In the genomic region with DNA sequence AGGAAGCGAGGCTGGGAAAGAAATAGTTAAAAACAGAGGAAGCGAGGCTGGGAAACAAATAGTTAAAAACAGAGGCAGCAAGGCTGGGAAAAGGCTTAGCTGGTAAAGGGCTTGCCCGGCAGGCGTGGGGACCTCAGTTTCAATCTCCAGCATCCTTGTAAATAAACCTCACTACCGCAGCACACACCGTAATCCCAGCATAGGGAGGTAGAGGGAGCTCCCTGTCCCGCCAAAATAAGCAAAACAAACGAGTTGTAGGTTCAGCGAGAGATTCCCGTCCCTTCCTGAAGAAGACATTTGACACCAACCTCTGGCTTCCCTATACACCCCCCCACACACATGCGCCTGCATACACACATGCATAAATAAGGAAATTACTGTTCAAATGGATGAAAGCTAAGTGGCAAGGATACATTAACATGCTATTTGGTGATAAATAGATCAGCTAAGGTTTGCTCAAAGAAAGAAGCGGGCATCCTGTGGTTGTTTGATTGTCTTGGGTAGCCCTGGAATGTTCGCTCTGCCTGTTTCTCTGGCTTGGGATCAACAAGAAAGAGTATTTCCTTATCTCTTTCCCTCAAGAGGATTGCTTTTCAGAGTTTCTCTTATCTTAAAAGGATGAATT, we compare ENCODE assay signal across 8 mouse cellular contexts. TPM values are rescaled to one million over a fixed set of nuclear protein-coding genes. Genes with fewer than 3 reads are reported as not detected.
A peak's percentile ranks its signal among the peaks of the same experiment; 100 is the strongest.
DNase-seq lines count a peak whose midpoint lies in the region; ATAC-seq lines count a peak whose summit lies in the region.

No protein-coding gene starts in this region.

- H3K27me3 ChIP-seq in embryonic facial prominence, embryonic 15.5 days: no peaks in the 10 kb centered on the region

- peaks cover 21% of the 10 kb centered on the region for H3K4me1 ChIP-seq in embryonic facial prominence, embryonic 15.5 days

- no peak overlapping the region for H3K27ac ChIP-seq in embryonic facial prominence, embryonic 15.5 days (replicated peaks)

- ATAC-seq in embryonic facial prominence, embryonic 15.5 days (ENCODE audit: insufficient number of reproducible peaks, low FRiP score, low TSS enrichment, low read depth): no peak
- peak; percentile 20; the same call in 1 of the 2 replicates for ATAC-seq in megakaryocyte, adult 5-6 weeks (ENCODE audit: poor library complexity, severe bottlenecking)

- H3K36me3 ChIP-seq in embryonic facial prominence, embryonic 15.5 days: no peaks in the 10 kb centered on the region

- peak overlapping the region; percentile 52 for H3K4me2 ChIP-seq in embryonic facial prominence, embryonic 15.5 days (replicated peaks)

- peak overlapping the region; percentile 29 for H3K4me3 ChIP-seq in embryonic facial prominence, embryonic 15.5 days (replicated peaks)

- WGBS in embryonic facial prominence, embryonic 15.5 days: 8% methylated on average over 13 of the region's 13 CpGs

- H3K9me3 ChIP-seq in embryonic facial prominence, embryonic 15.5 days (replicated peaks): no peaks in the 10 kb centered on the region

- peak; percentile 24 for DNase-seq in urinary bladder, postnatal 14 days (ENCODE audit: low spot score)
- no peak for DNase-seq in urinary bladder, postnatal 4 days (ENCODE audit: low spot score in 2 of 2)
- DNase-seq in hindlimb bud, embryonic 11.5 days (ENCODE audit: extremely low spot score, low read depth, low spot score): peak; percentile 22
- DNase-seq in gastrocnemius, adult 18-20 months (ENCODE audit: low spot score): no peak
- no peak for DNase-seq in gastrocnemius, postnatal 25 days
- no peak for DNase-seq in frontal cortex, adult 2 months (ENCODE audit: extremely low spot score in 1 of 2, low spot score in 1 of 2)

- H3K9ac ChIP-seq in embryonic facial prominence, embryonic 15.5 days: no peak overlapping the region

RNA-seq across cellular contexts. Expression of gene Slc26a3, which starts 14.2 kb away (rescaled TPM):
- 0.12 and 0.13 TPM in 2 replicates for polyA plus RNA-seq in embryonic facial prominence, embryonic 15.5 days (2015; fragmentation: Nextera tagmentation; extraction: Ambion mirVana)
- 0.27 and 0.43 TPM in 2 replicates for total RNA-seq in megakaryocyte, adult 5-6 weeks (2015)
- total RNA-seq in megakaryocyte, adult 5-6 weeks (2017): 0.28 and 2.3 TPM in 2 replicates
- total RNA-seq in gastrocnemius, adult 18-20 months (2021): not detected
- not detected for total RNA-seq in gastrocnemius, postnatal 25 days (2021)
- 0.10 TPM in 1 of 2 replicates, not detected in the other for polyA plus RNA-seq in frontal cortex, adult 2 months (2012; rRNA removed)

RNA-seq across cellular contexts. Expression of gene Dld, which starts 25.2 kb away (rescaled TPM):
- polyA plus RNA-seq in embryonic facial prominence, embryonic 15.5 days (2015; fragmentation: Nextera tagmentation; extraction: Ambion mirVana): 112 TPM in 2 replicates
- total RNA-seq in megakaryocyte, adult 5-6 weeks (2015): 68.0 and 73.7 TPM in 2 replicates
- 76.8 and 86.3 TPM in 2 replicates for total RNA-seq in megakaryocyte, adult 5-6 weeks (2017)
- total RNA-seq in gastrocnemius, adult 18-20 months (2021): 100 to 1,000 TPM; 177 to 200 TPM
- total RNA-seq in gastrocnemius, postnatal 25 days (2021): 100 to 1,000 TPM; 207 to 215 TPM
- 90.4 and 99.2 TPM in 2 replicates for polyA plus RNA-seq in frontal cortex, adult 2 months (2012; rRNA removed)

Comparison
In these comparisons a context has a peak if more than half of its experiments do, and no peak if none do; other contexts are left out.
1. DNase-seq: peak in urinary bladder, postnatal 14 days (single experiment) and hindlimb bud, embryonic 11.5 days (single experiment); none in urinary bladder, postnatal 4 days (0 of 2), gastrocnemius, adult 18-20 months (single experiment), gastrocnemius, postnatal 25 days (single experiment) and frontal cortex, adult 2 months (0 of 2).